Mouse (Mus musculus) midbrain, embryonic 14.5 days (tissue): ENCODE measurements around the gene Fn1. TPM values are rescaled to one million over a fixed set of nuclear protein-coding genes. Genes with fewer than 3 reads are reported as not detected.

Experiments used
- ATAC-seq: fragments of 200-750 bp; cut with Nextera tagmentation; 2 replicates; pipeline ENCODE4 v1.8.0; 2017; ENCODE audit warnings: moderate number of reproducible peaks, moderate library complexity; ENCODE audit not compliant: low FRiP score, low TSS enrichment
- DNase-seq: peaks from one replicate; pipeline ENCODE4 v3.0.0-alpha.2; 2015
- H3K27ac ChIP-seq: fragments of 300-500 bp; sonication (generic); replicated peaks from 2 replicates; pipeline ENCODE4 v1.5.1; 2014; ENCODE audit warnings: mild to moderate bottlenecking, low read depth, low read length, moderate library complexity
- H3K27me3 ChIP-seq: fragments of 300-500 bp; sonication (generic); 2 replicates; pipeline ENCODE4 v1.6.1; 2014; ENCODE audit warnings: low read length, control low read depth, mixed read lengths; ENCODE audit not compliant: control insufficient read depth, insufficient read depth
- H3K36me3 ChIP-seq: fragments of 300-500 bp; sonication (generic); 2 replicates; pipeline ENCODE4 v1.6.1; 2014; ENCODE audit warnings: low read length, control low read depth; ENCODE audit not compliant: control insufficient read depth, insufficient read depth
- H3K4me1 ChIP-seq: fragments of 300-500 bp; sonication (generic); 2 replicates; pipeline ENCODE4 v1.6.1; 2014; ENCODE audit warnings: mild to moderate bottlenecking, antibody characterized with exemption, low read length, control low read depth; ENCODE audit not compliant: control insufficient read depth, insufficient read depth
- H3K4me2 ChIP-seq: fragments of 300-500 bp; sonication (generic); 2 replicates; pipeline ENCODE4 v1.6.1; 2014; ENCODE audit warnings: mild to moderate bottlenecking, low read length, moderate library complexity
- H3K4me3 ChIP-seq: fragments of 300-500 bp; sonication (generic); replicated peaks from 2 replicates; pipeline ENCODE4 v1.5.1; 2014; ENCODE audit warnings: low read depth, low read length
- H3K9ac ChIP-seq: fragments of 300-500 bp; sonication (generic); replicated peaks from 2 replicates; pipeline ENCODE4 v1.6.1; 2014; ENCODE audit warnings: mild to moderate bottlenecking, low read length, moderate library complexity
- H3K9me3 ChIP-seq: fragments of 300-500 bp; sonication (generic); 2 replicates; pipeline ENCODE4 v1.6.1; 2016; ENCODE audit warnings: low read length, control low read depth, mixed read lengths; ENCODE audit not compliant: control insufficient read depth
- WGBS: fragments of 180-500 bp; shearing (Covaris S2); extraction: QIAGEN DNeasy Blood & Tissue Kit; methylation state at CpG from one replicate; pipeline ENCODE4 v1.1.7; 2014; 5-methylcytosine and 5-hydroxymethylcytosine counted together
- polyA plus RNA-seq: library from polyadenylated mRNA; unstranded; fragments of >200 nt; fragmentation: Nextera tagmentation; extraction: Ambion mirVana; gene quantifications from 2 replicates; pipeline ENCODE4 v1.2.1, GENCODE M21; 2014

Fn1 gene
- polyA plus RNA-seq, 1 experiment from 2014 or later, result 33.0 TPM

GRCm38 (mm10) chr1:71556688-71557612, 96.0 kb downstream of the Fn1 start, which contains the start of gene Atic:
TSS of gene Atic (plus strand) at chr1:71557150.
- WGBS, result under 1% methylated on average over 55 of the region's 55 CpGs
- Histone ChIP-seq H3K9ac (peak within 1 kb of the TSS; percentile 55), H3K36me3 (peaks cover 6% of the 10 kb centered on the region; the same call in 1 of the 2 replicates), H3K4me3 (peak within 1 kb of the TSS; percentile 57), H3K27ac (peak within 1 kb of the TSS; percentile 46), H3K27me3 (no peaks in the 10 kb centered on the region), H3K4me1 (peaks cover 7% of the 10 kb centered on the region; the same call in 1 of the 2 replicates), H3K9me3 (no peaks in the 10 kb centered on the region), H3K4me2 (peak within 1 kb of the TSS; percentile 72)
- DNase-seq (peak; percentile 91), ATAC-seq (peak; percentile 98)

GRCm38 (mm10) chr1:71550626-71551195, 102.3 kb downstream of the Fn1 start:
- Histone ChIP-seq H3K4me1 (no peaks in the 10 kb centered on the region), H3K36me3 (no peaks in the 10 kb centered on the region), H3K27me3 (no peaks in the 10 kb centered on the region), H3K9me3 (no peaks in the 10 kb centered on the region), H3K4me2 (no peak overlapping the region), H3K9ac (no peak overlapping the region), H3K4me3 (no peak overlapping the region), H3K27ac (no peak overlapping the region)
- 82% methylated on average over 10 of the region's 10 CpGs for WGBS
- no peak for ATAC-seq
- no peak for DNase-seq

- no peak overlapping the region for H3K4me3 ChIP-seq
- H3K27ac ChIP-seq, result no peak overlapping the region
- no peak for ATAC-seq
- H3K4me2 ChIP-seq, result no peak overlapping the region
- H3K27me3 ChIP-seq, result no peaks in the 10 kb centered on the region
- H3K9me3 ChIP-seq, result no peaks in the 10 kb centered on the region
- 77% methylated on average over 3 of the region's 3 CpGs for WGBS
- H3K36me3 ChIP-seq, result no peaks in the 10 kb centered on the region
- DNase-seq, result no peak
- H3K9ac ChIP-seq, result no peak overlapping the region
- H3K4me1 ChIP-seq, result no peaks in the 10 kb centered on the region
Observed at GRCm38 (mm10) chr1:71540437-71540836, 112.6 kb downstream of the Fn1 start.

GRCm38 (mm10) chr1:71539641-71540040, 113.4 kb downstream of the Fn1 start:
- Histone ChIP-seq H3K27me3 (no peaks in the 10 kb centered on the region), H3K4me1 (no peaks in the 10 kb centered on the region), H3K4me3 (no peak overlapping the region), H3K36me3 (no peaks in the 10 kb centered on the region), H3K9me3 (no peaks in the 10 kb centered on the region), H3K9ac (no peak overlapping the region), H3K4me2 (no peak overlapping the region), H3K27ac (no peak overlapping the region)
- ATAC-seq (no peak), DNase-seq (no peak)
- WGBS, result 84% methylated on average over 4 of the region's 4 CpGs

Other genes starting within 250 kb of the Fn1 start
- 0.04 TPM in 1 of 2 replicates, not detected in the other for gene Abca12, start 238.3 kb downstream of the Fn1 start, polyA plus RNA-seq
- gene Atic, start 96.0 kb downstream of the Fn1 start, polyA plus RNA-seq, result 26.4 and 30.6 TPM in 2 replicates